Mouse (Mus musculus) liver, embryonic 11.5 days (tissue): ENCODE data around the gene Cbx7. TPM values are rescaled to one million over a fixed set of nuclear protein-coding genes. Genes with fewer than 3 reads are reported as not detected.

Source experiments
- ATAC-seq: fragments of 200-750 bp; cut with Nextera tagmentation; replicated peaks from 2 replicates; pipeline ENCODE4 v1.8.0; 2017; ENCODE audit warnings: moderate number of reproducible peaks, mild to moderate bottlenecking, moderate TSS enrichment, moderate library complexity; ENCODE audit not compliant: low FRiP score
- DNase-seq: peaks from one replicate; pipeline ENCODE4 v3.0.0-alpha.2; 2017; ENCODE audit warnings: low spot score
- H3K27ac ChIP-seq: fragments of 300-500 bp; sonication (generic); 2 replicates; pipeline ENCODE4 v1.5.1; 2014; ENCODE audit warnings: mild to moderate bottlenecking, low read depth, low read length, control low read depth
- H3K27me3 ChIP-seq: fragments of 300-500 bp; sonication (generic); replicated peaks from 2 replicates; pipeline ENCODE4 v1.6.1; 2014; ENCODE audit warnings: low read length, mixed read lengths; ENCODE audit not compliant: control insufficient read depth, insufficient read depth
- H3K36me3 ChIP-seq: fragments of 300-500 bp; sonication (generic); 2 replicates; pipeline ENCODE4 v1.6.1; 2014; ENCODE audit warnings: mild to moderate bottlenecking, low read length, moderate library complexity, mixed read lengths; ENCODE audit not compliant: control insufficient read depth, insufficient read depth
- H3K4me1 ChIP-seq: fragments of 300-500 bp; sonication (generic); replicated peaks from 2 replicates; pipeline ENCODE4 v1.6.1; 2014; ENCODE audit warnings: low read length, mixed read lengths; ENCODE audit not compliant: control insufficient read depth, insufficient read depth
- H3K4me2 ChIP-seq: fragments of 300-500 bp; sonication (generic); 2 replicates; pipeline ENCODE4 v1.6.1; 2014; ENCODE audit warnings: mild to moderate bottlenecking, control low read depth, moderate library complexity
- H3K4me3 ChIP-seq: fragments of 300-500 bp; sonication (generic); 2 replicates; pipeline ENCODE4 v1.5.1; 2014; ENCODE audit warnings: low read depth, low read length, control low read depth
- H3K9ac ChIP-seq: fragments of 300-500 bp; sonication (generic); 2 replicates; pipeline ENCODE4 v1.6.1; 2014; ENCODE audit warnings: low read depth, low read length, control low read depth
- H3K9me3 ChIP-seq: fragments of 300-500 bp; sonication (generic); 2 replicates; pipeline ENCODE4 v1.6.1; 2016; ENCODE audit warnings: low read length, inconsistent platforms, mixed read lengths; ENCODE audit not compliant: control insufficient read depth
- WGBS: fragments of 180-500 bp; shearing (Covaris S2); extraction: QIAGEN DNeasy Blood & Tissue Kit; methylation state at CpG from one replicate; pipeline ENCODE4 v1.1.7; 2014; 5-methylcytosine and 5-hydroxymethylcytosine counted together
- polyA plus RNA-seq: library from polyadenylated mRNA; unstranded; fragments of >200 nt; fragmentation: Nextera tagmentation; extraction: Ambion mirVana; gene quantifications from 2 replicates; pipeline ENCODE4 v1.2.1, GENCODE M21; 2014

The Cbx7 gene
- polyA plus RNA-seq, 1 experiment from 2014 or later, result 2.5 TPM

DNA sequence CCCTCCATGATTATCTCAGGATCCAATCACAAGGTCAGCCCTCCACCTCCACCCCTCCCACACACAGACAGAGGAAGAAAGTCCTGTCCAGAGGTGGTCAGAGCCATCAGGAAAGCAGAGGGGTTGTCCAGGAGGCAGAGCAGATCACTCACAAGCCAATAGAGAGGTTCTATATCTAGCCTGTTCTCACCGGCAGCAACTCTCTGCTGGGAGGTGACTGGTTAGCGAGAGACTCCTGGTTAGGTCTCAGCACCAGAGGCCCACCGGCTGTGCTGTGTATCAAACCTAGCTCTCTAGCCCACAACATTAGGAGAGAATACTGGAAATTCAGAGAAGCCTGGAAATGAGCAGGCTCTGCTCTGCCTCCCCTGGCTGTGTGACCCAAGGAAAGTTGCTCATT lies 41.2 kb downstream of the Cbx7 start:
- H3K9ac ChIP-seq, result no peak overlapping the region

DNA sequence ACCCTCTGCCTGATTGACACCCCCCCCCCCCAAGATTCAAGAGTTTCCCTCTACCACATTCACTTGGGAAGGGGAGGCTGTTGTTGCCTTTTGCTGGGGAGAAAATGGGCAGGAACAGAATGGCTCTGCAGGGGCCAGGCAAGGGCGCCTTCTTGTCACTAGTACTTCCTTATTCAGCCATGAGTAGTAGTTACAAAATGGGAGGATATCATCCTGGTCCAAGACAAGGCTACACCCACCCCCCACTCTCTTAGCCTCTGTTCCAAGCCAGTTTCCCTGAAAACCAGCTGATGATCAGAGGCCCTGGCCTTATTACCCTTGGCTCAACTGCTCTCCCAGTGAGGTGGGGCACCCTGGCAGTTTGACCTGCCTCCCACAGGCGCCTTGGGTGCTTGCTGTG lies 42.2 kb downstream of the Cbx7 start:
- ATAC-seq (no peak), DNase-seq (no peak)
- Histone ChIP-seq H3K9me3 (no peaks in the 10 kb centered on the region), H3K27me3 (peaks cover 21% of the 10 kb centered on the region), H3K4me1 (peaks cover 18% of the 10 kb centered on the region), H3K36me3 (no peaks in the 10 kb centered on the region), H3K9ac (peak overlapping the region; percentile 73; the same call in 1 of the 2 replicates), H3K4me3 (no peak overlapping the region), H3K27ac (peak overlapping the region; percentile 89), H3K4me2 (peak overlapping the region; percentile 69; the same call in 1 of the 2 replicates)
- WGBS, result 72% methylated on average over 2 of the region's 2 CpGs

More for the DNA sequence above, 41.2 kb downstream of the Cbx7 start:
- H3K27ac ChIP-seq, result no peak overlapping the region
- H3K4me2 ChIP-seq, result no peak overlapping the region
- no peak for ATAC-seq
- no peak overlapping the region for H3K4me3 ChIP-seq
- no peak for DNase-seq
- peaks cover 31% of the 10 kb centered on the region for H3K27me3 ChIP-seq
- H3K4me1 ChIP-seq, result peaks cover 19% of the 10 kb centered on the region
- 85% methylated on average over 3 of the region's 3 CpGs for WGBS
- H3K36me3 ChIP-seq, result no peaks in the 10 kb centered on the region
- H3K9me3 ChIP-seq, result no peaks in the 10 kb centered on the region

DNA sequence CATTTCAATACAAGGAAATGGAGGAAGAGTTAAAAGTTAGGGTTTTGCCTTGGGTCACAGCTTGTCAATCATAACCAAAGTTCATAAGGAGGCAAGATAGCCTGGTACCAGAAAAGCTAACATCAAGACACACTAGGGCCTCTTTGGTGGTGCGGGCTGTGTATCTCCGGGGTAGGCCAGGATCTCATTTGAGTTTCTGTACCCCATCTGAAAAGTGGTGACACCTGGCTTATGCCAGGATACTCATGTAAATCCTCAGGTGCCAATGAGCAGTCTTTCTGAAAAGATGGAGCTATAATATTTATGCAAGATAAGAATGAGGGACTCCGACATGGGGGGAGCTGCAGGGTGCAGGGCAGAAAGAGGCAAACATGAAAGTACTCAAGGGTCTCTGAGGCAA lies 42.6 kb downstream of the Cbx7 start:
- Histone ChIP-seq H3K9me3 (no peaks in the 10 kb centered on the region), H3K9ac (peak overlapping the region; percentile 73), H3K27me3 (peaks cover 17% of the 10 kb centered on the region), H3K27ac (peak overlapping the region; percentile 89), H3K36me3 (no peaks in the 10 kb centered on the region), H3K4me3 (peak overlapping the region; percentile 56), H3K4me2 (peak overlapping the region; percentile 69), H3K4me1 (peaks cover 15% of the 10 kb centered on the region)
- DNase-seq (no peak), ATAC-seq (no peak)
- WGBS, result 86% methylated on average over 3 of the region's 3 CpGs

DNA sequence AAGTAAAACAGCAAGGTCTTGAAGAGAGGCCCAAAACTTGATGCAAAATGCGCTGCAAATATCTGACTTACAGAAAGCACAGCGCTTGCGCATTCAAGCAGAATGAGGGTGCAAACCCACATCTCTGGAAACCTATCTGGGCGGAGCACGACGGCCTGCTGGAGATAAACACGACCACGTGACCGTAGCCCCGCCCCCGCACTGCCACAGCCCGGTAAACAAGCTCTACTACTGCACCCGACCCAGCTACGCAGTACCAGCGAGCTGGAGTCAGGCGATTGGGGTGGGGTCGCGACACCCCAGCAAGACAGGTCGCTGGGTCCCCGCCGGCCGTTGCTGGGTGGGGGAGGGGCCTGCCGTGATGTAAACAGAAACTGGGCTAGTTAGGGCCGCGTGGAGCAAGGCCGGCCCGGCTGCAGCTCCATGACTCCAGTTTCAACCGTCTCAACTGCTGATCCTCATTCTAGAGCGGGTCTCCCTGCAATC lies 43.2 kb downstream of the Cbx7 start:
- Histone ChIP-seq H3K36me3 (no peaks in the 10 kb centered on the region), H3K4me2 (peak overlapping the region; percentile 69), H3K9me3 (no peaks in the 10 kb centered on the region), H3K4me1 (peaks cover 15% of the 10 kb centered on the region), H3K9ac (peak overlapping the region; percentile 73), H3K27ac (peak overlapping the region; percentile 89), H3K4me3 (peak overlapping the region; percentile 56), H3K27me3 (peaks cover 10% of the 10 kb centered on the region)
- peak; percentile 92 for ATAC-seq
- peak; percentile 94 for DNase-seq
- WGBS, result under 1% methylated on average over 29 of the region's 29 CpGs

DNA sequence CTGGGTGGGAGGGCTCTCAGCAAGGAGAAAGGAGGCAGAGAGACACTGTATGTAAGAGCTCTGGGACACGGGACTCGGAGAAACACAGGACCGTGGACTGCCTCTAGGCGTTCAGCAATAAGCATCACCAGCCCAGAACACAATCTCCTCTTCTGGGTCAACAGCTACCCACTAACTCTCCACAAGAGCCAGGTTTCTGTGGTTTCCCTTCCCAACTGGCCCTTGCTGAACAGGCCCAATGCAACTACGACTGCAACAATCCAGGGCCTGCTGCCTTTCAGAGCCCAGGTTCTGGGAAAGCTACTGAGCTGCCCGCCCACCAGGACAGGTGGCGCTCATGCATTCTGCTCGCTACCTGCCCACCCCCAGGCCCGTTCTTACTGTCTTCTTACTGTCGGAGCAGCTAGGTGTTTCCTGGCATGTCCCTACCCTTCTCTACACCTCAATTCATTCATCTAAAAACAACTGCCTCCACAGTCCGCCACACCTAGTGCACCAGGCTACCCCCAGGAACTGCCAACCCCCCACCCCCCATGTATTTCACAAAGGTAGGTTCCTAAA lies 44.0 kb downstream of the Cbx7 start:
- ATAC-seq, result no peak
- Histone ChIP-seq H3K27me3 (peaks cover 3% of the 10 kb centered on the region; the same call in 1 of the 2 replicates), H3K9me3 (no peaks in the 10 kb centered on the region), H3K4me2 (peak overlapping the region; percentile 69), H3K36me3 (no peaks in the 10 kb centered on the region), H3K4me3 (peak overlapping the region; percentile 56), H3K27ac (peak overlapping the region; percentile 89), H3K4me1 (peaks cover 15% of the 10 kb centered on the region), H3K9ac (peak overlapping the region; percentile 73)
- WGBS, result 76% methylated on average over 11 of the region's 11 CpGs
- DNase-seq, result no peak

DNA sequence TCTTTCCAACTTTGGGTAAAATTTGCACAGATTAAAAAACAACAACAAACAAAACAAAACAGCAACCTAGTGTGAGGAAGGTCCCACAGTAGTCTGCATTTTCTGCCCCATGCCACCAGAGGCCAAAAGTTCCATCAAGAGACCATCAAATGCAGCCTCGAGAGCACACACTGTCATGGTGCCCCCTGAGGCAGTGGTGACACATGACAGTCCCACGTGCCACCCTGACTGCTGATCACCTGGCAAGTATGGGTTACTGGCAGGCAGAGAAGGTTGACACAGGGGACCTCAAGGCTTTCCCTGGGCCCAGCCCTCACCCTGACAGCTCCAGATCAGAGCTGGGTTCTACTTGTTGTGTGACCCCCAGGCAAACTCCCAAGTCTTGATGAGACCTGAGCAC lies 51.1 kb downstream of the Cbx7 start:
- no peak overlapping the region for H3K4me3 ChIP-seq
- no peak overlapping the region for H3K9ac ChIP-seq
- ATAC-seq, result no peak
- WGBS, result 57% methylated on average over 2 of the region's 2 CpGs
- no peak overlapping the region for H3K27ac ChIP-seq
- H3K27me3 ChIP-seq, result no peaks in the 10 kb centered on the region
- H3K36me3 ChIP-seq, result no peaks in the 10 kb centered on the region
- no peak for DNase-seq
- H3K4me2 ChIP-seq, result no peak overlapping the region
- H3K9me3 ChIP-seq, result no peaks in the 10 kb centered on the region
- H3K4me1 ChIP-seq, result no peaks in the 10 kb centered on the region

DNA sequence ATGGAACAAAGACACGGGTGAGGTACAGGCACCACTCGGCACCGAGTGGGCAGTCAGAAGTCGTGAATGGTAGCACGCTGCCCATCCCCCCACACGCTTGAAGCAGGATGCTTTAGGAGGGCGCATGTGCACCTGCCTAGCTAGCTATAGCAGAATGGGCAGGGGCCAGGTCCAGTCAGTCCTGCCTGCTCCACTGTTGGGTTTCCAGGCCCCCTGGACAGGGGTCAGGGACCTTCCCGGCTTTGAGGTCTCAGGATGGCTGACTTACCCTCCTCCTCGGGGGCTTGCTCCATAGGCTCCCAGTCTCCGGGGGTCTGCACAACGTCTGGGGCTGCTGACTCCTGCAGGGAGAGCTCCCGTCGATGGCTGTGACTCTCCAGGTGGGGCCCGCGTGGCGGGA lies 52.4 kb downstream of the Cbx7 start:
- no peaks in the 10 kb centered on the region for H3K9me3 ChIP-seq
- ATAC-seq (no peak), DNase-seq (no peak)
- H3K9ac ChIP-seq, result no peak overlapping the region
- WGBS, result 83% methylated on average over 16 of the region's 16 CpGs
- H3K4me2 ChIP-seq, result no peak overlapping the region
- H3K4me3 ChIP-seq, result no peak overlapping the region
- H3K36me3 ChIP-seq, result no peaks in the 10 kb centered on the region
- no peaks in the 10 kb centered on the region for H3K4me1 ChIP-seq
- H3K27ac ChIP-seq, result no peak overlapping the region
- H3K27me3 ChIP-seq, result no peaks in the 10 kb centered on the region

DNA sequence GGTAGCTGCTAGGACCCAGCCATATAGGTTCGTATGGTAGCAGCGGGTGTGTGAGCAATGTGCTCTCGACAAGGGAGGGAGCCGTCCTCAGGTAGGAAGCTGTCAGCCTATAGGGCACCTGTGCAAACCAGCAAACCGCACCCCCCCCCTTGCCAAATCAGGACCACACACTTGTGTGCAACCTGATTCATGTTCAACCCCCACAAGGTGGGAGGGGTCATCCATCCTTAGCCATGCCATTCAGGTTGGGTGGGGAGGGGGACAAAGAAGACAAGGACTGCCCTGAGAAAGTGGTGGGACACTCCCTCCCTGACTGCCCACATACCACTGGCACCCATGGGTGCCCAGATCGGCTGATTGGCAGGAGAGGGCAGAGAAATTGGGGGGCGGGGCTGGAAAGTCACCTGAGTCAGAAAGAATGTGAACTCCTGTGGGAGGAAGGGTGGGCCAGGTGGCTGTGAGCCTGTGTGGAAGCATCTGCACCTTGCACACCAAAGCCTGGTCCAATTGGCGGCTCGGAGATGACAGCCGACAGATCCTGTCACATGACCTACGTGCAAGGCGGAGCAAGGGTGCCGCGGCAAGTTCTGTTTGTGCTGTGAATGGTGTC lies 53.7 kb downstream of the Cbx7 start:
- no peak overlapping the region for H3K4me2 ChIP-seq
- no peaks in the 10 kb centered on the region for H3K27me3 ChIP-seq
- DNase-seq (no peak), ATAC-seq (no peak)
- no peaks in the 10 kb centered on the region for H3K4me1 ChIP-seq
- H3K9ac ChIP-seq, result no peak overlapping the region
- H3K27ac ChIP-seq, result no peak overlapping the region
- H3K9me3 ChIP-seq, result no peaks in the 10 kb centered on the region
- H3K36me3 ChIP-seq, result no peaks in the 10 kb centered on the region
- H3K4me3 ChIP-seq, result no peak overlapping the region
- 90% methylated on average over 14 of the region's 14 CpGs for WGBS

DNA sequence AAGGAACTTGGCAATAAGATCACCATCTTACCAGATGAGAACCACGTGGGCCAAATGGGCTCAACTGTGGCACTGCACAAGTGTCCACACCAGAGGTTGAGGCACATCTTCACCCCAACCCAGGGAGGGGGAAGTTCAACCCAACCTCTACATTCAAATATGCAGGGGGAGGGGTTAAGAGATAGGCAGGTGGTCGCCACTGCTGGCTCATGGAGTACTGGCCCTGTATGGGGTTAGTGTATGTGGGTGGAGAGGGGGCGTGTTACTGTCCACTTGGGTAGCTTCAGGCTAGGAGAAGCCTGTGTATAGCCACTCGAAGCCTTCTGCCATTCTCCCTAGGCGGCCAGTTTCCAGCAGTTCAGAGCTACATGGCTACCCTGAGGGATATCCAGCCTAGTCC lies 54.8 kb downstream of the Cbx7 start:
- DNase-seq, result no peak
- ATAC-seq, result no peak
- no peak overlapping the region for H3K4me2 ChIP-seq
- no peaks in the 10 kb centered on the region for H3K36me3 ChIP-seq
- no peaks in the 10 kb centered on the region for H3K27me3 ChIP-seq
- no peak overlapping the region for H3K27ac ChIP-seq
- no peaks in the 10 kb centered on the region for H3K9me3 ChIP-seq
- H3K4me1 ChIP-seq, result no peaks in the 10 kb centered on the region
- 66% methylated on average over 5 of the region's 5 CpGs for WGBS
- no peak overlapping the region for H3K4me3 ChIP-seq
- no peak overlapping the region for H3K9ac ChIP-seq
